Mouse (Mus musculus): ENCODE results near the gene Ltf. TPM values are rescaled to one million over a fixed set of nuclear protein-coding genes. Genes with fewer than 3 reads are reported as not detected.
A peak's percentile ranks its signal among the peaks of the same experiment; 100 is the strongest.

The Ltf gene
- polyA plus RNA-seq, 1 experiment from 2014 or later, result 0.63 TPM

- no peak for TF ChIP-seq CTCF (IDR thresholded peaks at IDR 0.05)
- ChIA-PET POLR2A (no interaction called here), CTCF (interaction anchor here (2.7 to 5.0 kb wide), 2 partner anchors 13 to 88 kb away, joined by 11 to 38 read pairs; no protein-coding TSS in a partner anchor)
- ATAC-seq, result no peak
- H3K27me3 ChIP-seq, result no peaks in the 10 kb centered on the region
- DNase-seq (ENCODE audit: low read depth, low spot score), result no peak
- in situ Hi-C loops (cut with MboI; ENCODE audit: low pct_unique_long_range_greater_than_20kb), result no loop called here
These were observed 66.3 kb downstream of the Ltf start for GRCm38 (mm10) chr9:111085329-111085728.

DNA sequence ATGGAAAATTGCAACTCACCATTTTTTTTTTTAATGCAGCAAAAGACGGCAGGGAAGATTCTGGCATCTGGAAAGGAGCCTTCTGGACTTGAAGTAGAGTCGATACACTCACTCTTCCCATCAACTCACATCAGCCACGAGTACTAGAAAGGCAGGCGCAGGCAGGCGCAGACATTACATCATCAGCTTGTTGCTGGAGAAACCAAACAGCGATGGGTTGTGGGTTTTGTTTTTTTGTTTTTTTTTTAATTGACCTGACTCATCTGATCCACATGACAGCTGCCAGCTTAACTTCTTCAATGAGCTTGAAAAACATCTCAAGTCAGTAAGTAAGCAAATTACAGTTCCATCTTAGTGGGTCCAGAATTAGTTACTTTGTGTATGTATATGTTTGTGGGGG lies 67.1 kb downstream of the Ltf start:
- DNase-seq (ENCODE audit: low read depth, low spot score), result peak; percentile 55
- no peaks in the 10 kb centered on the region for H3K27me3 ChIP-seq
- in situ Hi-C loops (cut with MboI; ENCODE audit: low pct_unique_long_range_greater_than_20kb), result no loop called here
- ChIA-PET POLR2A (interaction anchor here (0.6 kb wide), 1 partner anchor 33 kb away, joined by 5 read pairs; no protein-coding TSS in a partner anchor), CTCF (interaction anchor here (2.7 to 5.0 kb wide), 2 partner anchors 14 to 89 kb away, joined by 11 to 38 read pairs; no protein-coding TSS in a partner anchor)
- no peak for ATAC-seq
- no peak for TF ChIP-seq CTCF (IDR thresholded peaks at IDR 0.05)

DNA sequence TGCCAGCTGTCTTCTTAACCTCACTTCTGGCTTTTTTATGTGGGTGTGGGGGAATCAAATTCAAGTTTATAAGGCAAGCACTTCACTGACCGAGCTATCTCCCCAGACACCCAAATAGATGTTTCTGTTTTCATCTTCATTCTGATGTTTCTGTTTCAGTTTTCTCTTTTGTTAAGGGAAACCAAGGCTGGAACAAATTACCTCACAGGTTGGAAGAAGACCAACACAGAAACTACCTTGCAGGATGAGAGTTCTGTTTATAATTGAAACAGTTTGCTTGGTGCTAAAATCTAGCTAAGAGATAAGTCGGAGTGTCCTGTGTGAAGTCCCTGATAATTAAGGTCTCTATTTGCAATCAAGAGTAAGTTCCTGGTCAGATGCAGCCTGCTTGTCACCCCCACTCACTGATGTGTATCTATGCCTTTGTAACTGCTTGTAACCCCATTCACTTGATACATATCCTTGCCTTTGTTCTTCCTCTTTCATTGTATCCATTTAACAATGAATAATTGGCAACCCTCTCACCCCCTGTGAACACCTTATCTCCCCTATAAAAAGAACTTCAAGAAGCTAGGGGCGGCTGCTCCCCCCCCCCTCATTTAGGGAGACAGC lies 68.0 kb downstream of the Ltf start:
- ChIA-PET POLR2A (no interaction called here), CTCF (interaction anchor here (1.8 to 5.0 kb wide), 3 partner anchors 15 to 203 kb away, joined by 5 to 38 read pairs (median 11); no protein-coding TSS in a partner anchor)
- in situ Hi-C loops (cut with MboI; ENCODE audit: low pct_unique_long_range_greater_than_20kb), result no loop called here
- no peaks in the 10 kb centered on the region for H3K27me3 ChIP-seq
- no peak for TF ChIP-seq CTCF (IDR thresholded peaks at IDR 0.05)
- no peak for ATAC-seq
- no peak for DNase-seq (ENCODE audit: low read depth, low spot score)

GRCm38 (mm10) chr9:111087960-111088359 lies 68.9 kb downstream of the Ltf start:
- no peak for DNase-seq (ENCODE audit: low read depth, low spot score)
- ATAC-seq, result no peak
- H3K27me3 ChIP-seq, result no peaks in the 10 kb centered on the region
- in situ Hi-C loops (cut with MboI; ENCODE audit: low pct_unique_long_range_greater_than_20kb), result no loop called here
- TF ChIP-seq CTCF (IDR thresholded peaks at IDR 0.05), result no peak
- ChIA-PET POLR2A (no interaction called here), CTCF (interaction anchor here (1.8 to 5.0 kb wide), 3 partner anchors 16 to 202 kb away, joined by 5 to 38 read pairs (median 11); no protein-coding TSS in a partner anchor)

GRCm38 (mm10) chr9:111088886-111089285 lies 69.8 kb downstream of the Ltf start:
- POLR2A ChIA-PET, result no interaction called here
- TF ChIP-seq CTCF (IDR thresholded peaks at IDR 0.05), result no peak
- H3K27me3 ChIP-seq, result no peaks in the 10 kb centered on the region
- ATAC-seq (no peak), DNase-seq (ENCODE audit: low read depth, low spot score) (no peak)
- CTCF ChIA-PET, result interaction anchor here (1.3 kb wide), 1 partner anchor 200 kb away, joined by 4 read pairs; no protein-coding TSS in a partner anchor
- in situ Hi-C loops (cut with MboI; ENCODE audit: low pct_unique_long_range_greater_than_20kb), result no loop called here

Other genes with a start within 250 kb of the Ltf start
- not detected for gene Prss42, start 221.1 kb upstream of the Ltf start, polyA plus RNA-seq (2021)
- not detected for gene Prss44, start 205.3 kb upstream of the Ltf start, polyA plus RNA-seq (2021)
- not detected for gene Prss43, start 192.6 kb upstream of the Ltf start, polyA plus RNA-seq (2021)
- gene Prss45, start 184.7 kb upstream of the Ltf start, polyA plus RNA-seq (2021), result not detected
- 2.4 TPM for gene Prss46, start 174.8 kb upstream of the Ltf start, polyA plus RNA-seq (2021)
- 0.13 TPM for gene Prss50, start 161.3 kb upstream of the Ltf start, polyA plus RNA-seq (2021)
- gene Als2cl, start 139.4 kb upstream of the Ltf start, polyA plus RNA-seq (2021), result 69.4 TPM
- gene Tmie, start 139.2 kb upstream of the Ltf start, polyA plus RNA-seq (2021), result 5.1 TPM
- not detected for gene Fam240a, start 102.4 kb upstream of the Ltf start, polyA plus RNA-seq (2021)
- not detected for gene Tdgf1, start 73.1 kb upstream of the Ltf start, polyA plus RNA-seq (2021)
- gene Lrrc2, start 67.7 kb upstream of the Ltf start, polyA plus RNA-seq (2021), result not detected
- gene Rtp3, start 28.7 kb upstream of the Ltf start, polyA plus RNA-seq (2021), result 0.04 TPM
- 0.45 TPM for gene Ccrl2, start 38.2 kb downstream of the Ltf start, polyA plus RNA-seq (2021)
- gene Lrrfip2, start 98.3 kb downstream of the Ltf start, polyA plus RNA-seq (2021), result 85.9 TPM

All from Patski (cell line).